Mouse (Mus musculus) urinary bladder, adult 2 months (tissue): ENCODE data around the gene Grip1. TPM values are rescaled to one million over a fixed set of nuclear protein-coding genes. Genes with fewer than 3 reads are reported as not detected.
A peak's percentile ranks its signal among the peaks of the same experiment; 100 is the strongest.

Experiments
- DNase-seq: peaks from one replicate; pipeline ENCODE4 v3.0.0; 2022; ENCODE audit warnings: low spot score
- polyA plus RNA-seq: library from polyadenylated mRNA; depleted of rRNA; stranded (reverse); fragments of >200 nt; gene quantifications from 2 replicates; pipeline ENCODE4 v1.2.3, GENCODE M21; 2012; rRNA removed

Gene Grip1
- polyA plus RNA-seq = 0.28 and 0.30 TPM in 2 replicates

DNA sequence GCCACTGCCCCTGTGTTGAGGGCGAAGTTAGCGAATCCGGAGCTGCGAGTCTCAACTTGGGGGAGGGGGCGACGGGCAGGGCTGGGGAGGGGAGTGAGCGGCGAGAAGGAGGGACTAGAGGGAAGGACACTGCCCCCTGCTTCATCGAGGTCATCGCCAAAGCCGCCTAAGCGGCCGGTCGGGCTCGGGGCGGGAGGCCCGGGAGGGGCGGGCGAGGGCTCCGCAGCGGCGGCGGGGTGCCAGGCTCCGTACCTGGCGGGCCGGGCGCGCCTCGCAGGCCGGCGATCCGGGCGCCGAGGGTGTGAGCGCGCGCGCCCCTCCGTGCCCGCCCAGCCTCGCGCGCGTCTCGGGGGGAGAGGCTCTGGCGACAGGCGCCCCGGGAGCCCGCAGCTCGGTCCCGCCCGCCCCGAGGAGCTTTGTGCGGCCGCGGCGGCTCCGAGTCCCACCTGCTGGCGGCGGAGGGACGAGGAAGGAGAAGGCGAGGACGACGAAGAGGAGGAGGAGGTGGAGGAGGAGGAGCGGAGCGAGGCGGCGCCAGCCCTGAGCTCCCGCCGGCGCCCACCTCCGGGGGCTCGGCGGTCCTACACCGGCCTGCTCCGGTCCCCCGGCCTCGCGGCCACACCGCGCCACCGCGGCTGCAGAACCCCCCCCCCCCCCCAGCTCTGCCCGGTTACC lies at the start of gene Grip1:
Gene Grip1 (plus strand): TSS at position 400 of the 675 bp plus-strand sequence.
- DNase-seq = peak; percentile 36

DNA sequence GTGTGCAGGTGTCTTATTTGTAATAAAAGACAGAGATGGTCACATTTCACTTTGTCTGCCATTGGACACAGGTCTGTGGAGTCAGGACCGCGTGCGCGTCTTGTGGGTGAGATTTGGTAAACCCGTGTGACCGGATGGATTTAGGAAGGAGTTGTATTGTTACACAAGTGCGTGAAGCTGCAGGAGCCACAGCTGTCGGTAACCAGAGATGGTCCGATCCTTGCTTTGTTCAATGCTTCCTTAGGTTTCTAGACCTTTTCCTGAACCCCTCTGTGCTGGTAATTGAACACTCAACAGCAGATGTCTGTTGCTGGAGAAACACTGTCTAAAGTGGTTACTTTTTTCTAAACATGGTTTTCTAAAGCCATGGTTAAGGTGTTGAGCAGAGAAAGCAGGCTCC lies 48.5 kb upstream of the Grip1 start:
- no peak for DNase-seq

DNA sequence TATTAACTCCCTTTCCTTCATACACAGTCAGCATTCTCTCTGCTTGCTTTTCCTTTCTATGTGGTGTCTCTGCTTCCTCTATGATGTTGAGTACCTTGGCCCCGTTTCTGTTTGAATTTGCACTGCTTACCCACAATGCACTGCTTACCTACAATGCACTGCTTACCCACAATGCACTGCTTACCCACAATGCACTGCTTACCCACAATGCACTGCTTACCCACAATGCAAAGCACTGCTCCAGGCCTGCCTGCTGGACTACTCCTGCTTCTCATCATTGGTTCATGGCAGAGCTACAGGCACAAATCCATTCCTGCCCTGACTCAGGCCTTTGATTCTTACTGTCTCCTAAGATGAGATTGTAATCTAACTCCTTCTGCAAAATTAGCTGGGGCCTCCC lies 48.0 kb upstream of the Grip1 start:
- DNase-seq = no peak

DNA sequence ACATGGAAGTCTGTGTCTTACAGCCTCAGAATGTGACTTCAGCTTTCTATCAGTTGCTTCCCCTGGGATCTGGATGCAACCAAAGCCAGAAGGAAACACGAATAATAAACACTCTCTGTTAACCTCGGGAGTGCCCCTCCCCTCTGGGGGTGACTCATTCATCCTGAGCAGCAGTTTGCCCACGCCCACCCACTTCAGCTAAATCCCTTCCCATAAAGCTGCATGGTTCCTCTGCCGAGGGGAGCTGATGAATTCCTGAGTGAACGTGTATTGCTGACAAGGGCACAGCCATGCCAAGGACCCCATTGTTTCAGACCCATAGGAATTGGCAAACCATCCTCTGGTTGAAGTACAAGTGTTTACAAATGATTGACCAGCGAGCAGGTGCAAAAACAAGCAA lies 45.3 kb upstream of the Grip1 start:
- no peak for DNase-seq

- DNase-seq = no peak
These were observed 40.4 kb upstream of the Grip1 start for GRCm38 (mm10) chr10:119413238-119413637.

DNA sequence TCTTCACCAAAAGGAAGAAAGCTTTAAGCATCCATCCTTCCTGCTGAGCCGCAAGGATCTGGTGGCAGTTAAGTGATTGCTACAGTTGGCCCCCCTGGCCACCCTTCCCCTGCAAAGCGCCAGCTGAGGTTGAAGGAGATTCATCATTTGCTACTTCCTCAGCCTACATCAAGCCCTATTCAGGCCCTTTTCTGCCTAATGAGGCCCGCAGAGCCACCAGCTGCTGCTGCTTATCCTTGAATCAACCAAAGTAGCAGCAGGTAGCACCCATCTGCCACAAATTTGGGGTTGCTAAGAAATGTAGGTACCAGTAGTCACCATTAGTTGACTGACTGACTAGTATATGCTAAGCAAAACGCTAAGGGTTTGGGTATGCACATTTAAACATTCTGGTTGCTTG lies 38.5 kb upstream of the Grip1 start:
- no peak for DNase-seq

- no peak for DNase-seq
These were observed 32.2 kb upstream of the Grip1 start for GRCm38 (mm10) chr10:119421418-119421817.

DNA sequence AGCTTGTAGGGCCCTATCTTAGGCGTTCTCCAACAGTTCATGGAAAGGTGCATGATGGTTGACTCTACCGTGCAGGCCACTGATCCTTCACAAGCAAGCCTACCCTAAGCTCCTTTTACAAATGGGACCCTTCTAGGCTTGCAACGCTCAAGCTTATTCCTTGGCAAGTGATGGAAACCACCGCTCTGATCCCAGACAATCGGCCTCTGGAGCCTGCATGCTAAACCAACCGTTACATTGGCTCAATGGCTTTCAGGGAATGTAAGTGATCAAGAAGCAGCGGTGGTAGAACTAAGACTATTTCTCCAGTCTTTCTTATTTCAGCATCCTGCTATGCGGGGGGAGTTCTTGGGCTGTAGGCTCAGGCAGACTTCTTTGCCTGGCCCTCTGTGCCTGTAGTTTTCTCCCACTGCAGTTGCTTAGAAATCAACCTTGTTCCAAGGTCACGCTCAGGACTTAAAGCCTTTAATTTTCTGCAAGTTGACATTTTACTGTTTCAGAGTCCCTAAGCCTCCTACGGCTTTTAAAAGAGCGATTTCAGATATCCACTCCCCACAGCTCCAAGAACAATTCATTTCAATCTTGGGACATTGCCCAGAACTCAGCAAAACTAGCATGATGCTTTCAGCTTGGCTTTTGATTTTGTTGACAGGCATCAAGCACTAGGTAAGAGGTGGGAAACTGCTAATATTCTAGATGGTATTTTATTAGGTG lies 29.7 kb upstream of the Grip1 start:
- no peak for DNase-seq

GRCm38 (mm10) chr10:119427653-119428052 lies 26.0 kb upstream of the Grip1 start:
- DNase-seq = no peak

DNA sequence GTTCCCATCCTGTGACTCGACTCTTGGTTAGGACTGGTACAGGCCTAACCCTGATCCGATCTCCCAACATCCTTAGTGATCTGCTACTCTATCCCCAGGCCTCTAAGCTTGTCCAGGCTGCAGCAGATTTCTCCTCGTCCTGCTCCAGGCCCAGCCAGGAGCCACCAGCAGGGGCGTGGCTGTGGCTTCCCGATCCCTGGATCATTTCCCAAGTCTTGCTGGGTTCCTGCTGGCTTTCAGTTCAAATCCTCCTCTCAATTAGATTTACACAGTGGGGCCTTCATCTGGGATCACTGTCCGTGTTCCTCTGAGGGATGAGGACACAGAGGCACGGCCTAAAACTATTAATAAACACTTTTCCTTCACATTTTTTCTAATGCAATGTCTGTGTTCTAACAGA lies 25.5 kb upstream of the Grip1 start:
- no peak for DNase-seq

DNA sequence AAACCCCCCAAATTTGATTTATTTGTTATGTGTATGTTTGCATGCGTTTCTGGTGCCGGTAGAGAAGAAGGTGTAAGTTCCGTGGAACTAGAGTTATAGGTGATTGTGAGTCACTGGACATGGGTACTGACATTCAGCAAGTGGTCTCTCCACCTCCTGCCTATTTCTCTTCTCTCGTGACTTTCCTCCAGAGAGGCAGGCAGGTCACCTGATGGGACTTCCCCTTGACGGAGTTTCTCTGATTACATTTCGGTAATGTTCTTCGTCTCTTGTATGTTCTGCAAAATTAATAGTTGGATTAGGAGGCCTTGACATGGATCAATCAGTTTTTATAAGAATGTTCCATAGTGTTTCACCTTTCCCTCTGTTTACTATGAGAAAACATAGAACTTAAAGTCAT lies 23.4 kb upstream of the Grip1 start:
- no peak for DNase-seq

GRCm38 (mm10) chr10:119431801-119432200 lies 21.8 kb upstream of the Grip1 start:
- no peak for DNase-seq

- no peak for DNase-seq
These were observed 17.8 kb upstream of the Grip1 start for GRCm38 (mm10) chr10:119435818-119436217.

- DNase-seq = no peak
These were observed 16.3 kb upstream of the Grip1 start for GRCm38 (mm10) chr10:119437319-119437718.

DNA sequence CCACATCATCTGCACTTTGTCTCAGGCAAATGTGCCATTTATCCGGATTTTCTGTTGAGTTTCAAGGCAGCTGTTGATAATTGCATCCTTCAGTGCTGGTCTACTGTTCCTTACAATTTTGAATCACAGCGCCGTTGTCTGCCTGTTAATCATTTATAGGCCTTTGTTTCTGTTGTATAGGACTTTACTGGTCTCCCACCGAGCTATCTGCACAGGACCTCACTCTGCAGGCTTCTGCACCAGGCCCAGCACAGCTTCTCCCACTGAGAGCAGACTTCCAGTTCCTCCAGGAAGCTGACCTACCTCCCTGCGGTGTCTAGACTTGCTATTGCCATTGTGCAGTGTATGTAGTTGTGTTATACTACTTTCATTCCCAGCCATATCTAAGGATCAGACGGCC lies 11.9 kb upstream of the Grip1 start:
- no peak for DNase-seq

- no peak for DNase-seq
These were observed 6.2 kb upstream of the Grip1 start for GRCm38 (mm10) chr10:119447392-119447914.

GRCm38 (mm10) chr10:119447930-119448329 lies 5.7 kb upstream of the Grip1 start:
- no peak for DNase-seq

DNA sequence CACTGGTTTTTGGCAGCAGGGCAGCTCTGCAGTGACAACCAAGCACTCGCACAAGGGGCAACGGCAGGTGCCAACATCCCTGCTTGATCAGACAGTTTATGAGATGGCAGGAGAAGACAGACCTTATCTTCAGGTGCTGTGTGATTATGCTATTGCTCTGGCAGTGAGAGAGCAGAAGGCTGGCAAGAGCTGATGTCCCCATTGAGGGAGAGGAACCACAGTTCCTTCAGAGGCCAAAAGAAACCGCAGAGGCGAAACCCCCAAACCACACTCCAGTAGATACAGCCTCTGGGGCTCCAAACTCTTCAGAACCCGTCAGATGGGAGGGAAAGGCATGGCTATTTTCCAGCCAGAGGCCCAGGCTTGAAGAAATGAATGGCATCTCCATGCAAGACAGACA lies 932 bp upstream of the Grip1 start:
- no peak for DNase-seq

DNA sequence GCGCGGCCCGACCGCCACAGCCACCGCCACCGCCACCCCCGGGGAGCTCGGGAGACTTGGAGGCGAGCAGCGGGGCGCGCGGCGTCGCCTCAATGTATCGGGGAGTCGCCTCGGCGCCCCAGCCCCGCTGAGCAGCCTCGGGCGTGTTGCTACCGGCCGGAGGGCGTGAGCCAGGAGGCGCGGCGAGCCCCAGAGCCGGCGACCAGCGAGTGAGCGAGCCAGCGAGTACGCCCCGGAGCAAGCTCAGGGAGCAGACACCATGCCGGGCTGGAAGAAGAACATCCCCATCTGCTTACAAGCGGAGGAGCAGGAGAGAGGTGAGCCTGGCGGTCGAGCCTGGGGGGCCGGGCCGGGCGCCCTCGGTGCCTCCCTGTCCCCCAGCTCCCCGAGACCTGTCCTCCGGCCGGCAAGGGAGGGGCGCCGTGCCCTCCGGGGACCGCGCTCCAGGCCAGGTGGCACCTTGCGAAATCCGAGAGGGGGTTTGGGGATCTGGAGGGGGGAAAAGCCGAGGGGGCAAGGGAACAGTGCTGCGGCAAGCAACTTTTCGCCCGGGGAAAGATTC lies 557 bp downstream of the Grip1 start:
- DNase-seq = peak; percentile 46

- no peak for DNase-seq
These were observed 1.3 kb downstream of the Grip1 start for GRCm38 (mm10) chr10:119454668-119455542.

DNA sequence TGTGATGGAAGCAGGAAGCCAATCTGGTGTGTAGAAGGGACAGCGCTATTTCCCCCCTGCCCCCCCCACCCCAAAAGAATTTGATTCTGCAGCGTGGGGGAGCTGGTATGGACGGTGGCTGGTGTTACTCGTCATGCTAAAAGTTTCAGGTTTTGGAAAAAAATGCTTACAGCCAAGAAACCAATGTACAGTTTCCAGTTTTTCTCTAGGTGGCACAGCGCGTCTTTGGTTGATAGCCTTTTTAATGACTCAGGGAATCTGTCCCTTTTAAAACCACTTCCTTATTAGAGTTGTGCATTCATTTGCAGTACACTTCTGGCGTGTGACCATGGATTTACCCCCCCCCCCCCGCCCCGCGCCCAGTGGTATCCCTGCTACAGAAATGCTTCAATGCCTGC lies 1.9 kb downstream of the Grip1 start:
- DNase-seq = no peak

DNA sequence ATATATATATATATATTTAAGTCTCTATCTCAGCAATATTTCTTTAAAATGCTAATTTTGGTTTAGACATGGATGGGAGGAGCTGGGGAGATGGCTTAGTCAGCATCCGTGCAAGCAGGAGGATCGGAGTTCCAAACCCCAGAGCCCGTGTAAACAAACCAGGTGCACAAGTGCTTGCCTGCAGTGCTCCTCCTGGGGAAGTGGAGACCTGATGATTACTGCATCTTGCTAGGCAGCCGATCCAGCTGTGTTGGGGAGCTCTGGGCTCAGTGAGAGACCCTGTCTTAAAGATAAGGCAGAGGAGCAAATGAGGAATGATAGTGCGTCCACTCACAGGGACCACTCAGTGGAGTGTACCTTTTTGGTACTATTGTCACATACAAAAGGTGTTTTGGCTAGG lies 3.5 kb downstream of the Grip1 start:
- no peak for DNase-seq
